Mouse (Mus musculus) hindbrain, embryonic 11.5 days (tissue): ENCODE measurements around the gene Nprl2. TPM values are rescaled to one million over a fixed set of nuclear protein-coding genes. Genes with fewer than 3 reads are reported as not detected.
A peak's percentile ranks its signal among the peaks of the same experiment; 100 is the strongest.

Source experiments
- ATAC-seq: fragments of 200-750 bp; cut with Nextera tagmentation; 2 replicates; pipeline ENCODE4 v1.8.0; 2017; ENCODE audit warnings: mild to moderate bottlenecking, moderate TSS enrichment, moderate library complexity; ENCODE audit not compliant: low FRiP score
- DNase-seq: peaks from one replicate; pipeline ENCODE4 v3.0.0-alpha.2; 2015; ENCODE audit warnings: low spot score
- H3K27ac ChIP-seq: fragments of 300-500 bp; sonication (generic); 2 replicates; pipeline ENCODE4 v1.5.1; 2014; ENCODE audit warnings: mild to moderate bottlenecking, low read depth, low read length
- H3K27me3 ChIP-seq: fragments of 300-500 bp; sonication (generic); 2 replicates; pipeline ENCODE4 v1.6.1; 2014; ENCODE audit warnings: mild to moderate bottlenecking, low read length, moderate library complexity, mixed read lengths; ENCODE audit not compliant: control insufficient read depth, insufficient read depth
- H3K36me3 ChIP-seq: fragments of 300-500 bp; sonication (generic); 2 replicates; pipeline ENCODE4 v1.6.1; 2014; ENCODE audit warnings: mild to moderate bottlenecking, low read length, moderate library complexity, mixed read lengths; ENCODE audit not compliant: control insufficient read depth, insufficient read depth
- H3K4me1 ChIP-seq: fragments of 300-500 bp; sonication (generic); replicated peaks from 2 replicates; pipeline ENCODE4 v1.6.1; 2014; ENCODE audit warnings: low read length, mixed read lengths; ENCODE audit not compliant: control insufficient read depth, insufficient read depth
- H3K4me2 ChIP-seq: fragments of 300-500 bp; sonication (generic); replicated peaks from 2 replicates; pipeline ENCODE4 v1.6.1; 2014; ENCODE audit warnings: mild to moderate bottlenecking, low read depth, low read length
- H3K4me3 ChIP-seq: fragments of 300-500 bp; sonication (generic); 2 replicates; pipeline ENCODE4 v1.5.1; 2014; ENCODE audit warnings: low read depth, low read length
- H3K9ac ChIP-seq: fragments of 300-500 bp; sonication (generic); 2 replicates; pipeline ENCODE4 v1.6.1; 2014; ENCODE audit warnings: low read depth, low read length
- H3K9me3 ChIP-seq: fragments of 300-500 bp; sonication (generic); 2 replicates; pipeline ENCODE4 v1.6.1; 2016; ENCODE audit warnings: low read length; ENCODE audit not compliant: control insufficient read depth
- WGBS: fragments of 180-500 bp; shearing (Covaris S2); extraction: QIAGEN DNeasy Blood & Tissue Kit; methylation state at CpG from one replicate; pipeline ENCODE4 v1.1.7; 2014; 5-methylcytosine and 5-hydroxymethylcytosine counted together
- polyA plus RNA-seq: library from polyadenylated mRNA; unstranded; fragments of >200 nt; fragmentation: Nextera tagmentation; extraction: Ambion mirVana; gene quantifications from 2 replicates; pipeline ENCODE4 v1.2.1, GENCODE M21; 2014

The Nprl2 gene
- polyA plus RNA-seq, 1 experiment from 2014 or later: 46.2 TPM

DNA sequence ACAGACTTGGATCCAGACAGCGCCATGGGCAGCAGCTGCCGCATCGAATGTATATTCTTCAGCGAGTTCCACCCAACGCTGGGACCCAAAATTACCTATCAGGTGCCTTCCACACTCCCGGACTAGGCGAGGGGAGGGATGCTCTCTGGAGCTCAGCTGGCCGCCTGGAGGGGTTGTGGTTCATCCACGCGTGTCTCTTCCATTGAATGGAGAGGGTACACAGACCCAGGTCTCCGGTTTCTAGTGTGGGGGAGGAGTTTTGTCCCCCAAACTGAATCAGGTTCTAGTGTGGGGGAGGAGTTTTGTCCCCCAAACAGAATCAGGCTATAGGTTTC is 293 bp downstream of the Nprl2 start:
- peaks cover 12% of the 10 kb centered on the region for H3K4me1 ChIP-seq
- WGBS: 3% methylated on average over 11 of the region's 11 CpGs
- H3K27me3 ChIP-seq: no peaks in the 10 kb centered on the region
- no peaks in the 10 kb centered on the region for H3K9me3 ChIP-seq
- peak; percentile 56 for ATAC-seq
- peak overlapping the region; percentile 61 for H3K9ac ChIP-seq
- DNase-seq: no peak
- peaks cover 11% of the 10 kb centered on the region; the same call in 1 of the 2 replicates for H3K36me3 ChIP-seq
- H3K27ac ChIP-seq: no peak overlapping the region
- peak overlapping the region; percentile 62 for H3K4me2 ChIP-seq
- H3K4me3 ChIP-seq: peak overlapping the region; percentile 60

DNA sequence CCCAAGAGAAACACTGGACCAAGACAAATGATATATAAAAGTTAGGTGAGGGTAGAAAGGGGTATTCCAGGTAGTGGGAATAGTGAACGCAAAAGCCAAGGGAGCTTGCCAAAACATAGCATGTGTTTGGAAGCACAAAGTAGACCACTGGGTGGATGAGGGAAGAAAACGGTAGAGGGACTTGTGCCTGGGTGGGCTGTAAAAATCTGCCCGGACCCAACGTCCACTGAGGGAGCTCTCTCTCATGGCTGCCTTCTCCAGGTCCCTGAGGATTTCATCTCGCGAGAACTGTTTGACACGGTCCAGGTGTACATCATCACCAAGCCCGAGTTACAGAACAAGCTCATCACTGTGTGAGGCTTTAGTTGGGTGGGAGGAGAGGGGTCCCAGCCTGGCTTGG is 695 bp downstream of the Nprl2 start:
- peak overlapping the region; percentile 60 for H3K4me3 ChIP-seq
- peak overlapping the region; percentile 62 for H3K4me2 ChIP-seq
- H3K9me3 ChIP-seq: no peaks in the 10 kb centered on the region
- ATAC-seq: no peak
- no peak overlapping the region for H3K27ac ChIP-seq
- peaks cover 11% of the 10 kb centered on the region; the same call in 1 of the 2 replicates for H3K36me3 ChIP-seq
- WGBS: 54% methylated on average over 8 of the region's 8 CpGs
- H3K27me3 ChIP-seq: no peaks in the 10 kb centered on the region
- DNase-seq: no peak
- peak overlapping the region; percentile 61; the same call in 1 of the 2 replicates for H3K9ac ChIP-seq
- peaks cover 14% of the 10 kb centered on the region for H3K4me1 ChIP-seq

DNA sequence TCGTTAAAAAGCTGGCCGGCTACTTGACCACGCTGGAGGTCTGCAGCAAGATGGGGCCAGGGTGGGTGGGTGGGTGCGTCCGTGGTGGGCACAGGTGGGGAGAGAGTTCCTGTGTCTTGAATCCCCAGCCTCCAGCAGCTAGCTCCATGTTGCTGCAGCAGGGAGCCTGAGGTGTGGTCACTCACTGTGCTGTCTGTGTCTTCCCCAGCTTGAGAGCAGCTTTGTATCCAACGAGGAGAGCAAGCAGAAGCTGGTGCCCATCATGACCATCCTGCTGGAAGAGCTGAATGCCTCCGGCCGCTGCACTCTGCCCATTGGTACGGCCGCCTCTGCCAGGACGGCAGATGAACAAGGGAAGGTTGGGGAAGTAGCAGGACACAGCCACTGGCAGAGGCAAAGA is 1.3 kb downstream of the Nprl2 start:
- DNase-seq (no peak), ATAC-seq (no peak)
- H3K9ac ChIP-seq: no peak overlapping the region
- H3K36me3 ChIP-seq: peaks cover 10% of the 10 kb centered on the region; the same call in 1 of the 2 replicates
- WGBS: 85% methylated on average over 11 of the region's 11 CpGs
- peaks cover 14% of the 10 kb centered on the region for H3K4me1 ChIP-seq
- H3K27ac ChIP-seq: no peak overlapping the region
- H3K4me3 ChIP-seq: no peak overlapping the region
- no peak overlapping the region for H3K4me2 ChIP-seq
- no peaks in the 10 kb centered on the region for H3K9me3 ChIP-seq
- H3K27me3 ChIP-seq: 0 out of 2 replicates have a peak, but pooled peaks cover 2% of the 10 kb centered on the region

DNA sequence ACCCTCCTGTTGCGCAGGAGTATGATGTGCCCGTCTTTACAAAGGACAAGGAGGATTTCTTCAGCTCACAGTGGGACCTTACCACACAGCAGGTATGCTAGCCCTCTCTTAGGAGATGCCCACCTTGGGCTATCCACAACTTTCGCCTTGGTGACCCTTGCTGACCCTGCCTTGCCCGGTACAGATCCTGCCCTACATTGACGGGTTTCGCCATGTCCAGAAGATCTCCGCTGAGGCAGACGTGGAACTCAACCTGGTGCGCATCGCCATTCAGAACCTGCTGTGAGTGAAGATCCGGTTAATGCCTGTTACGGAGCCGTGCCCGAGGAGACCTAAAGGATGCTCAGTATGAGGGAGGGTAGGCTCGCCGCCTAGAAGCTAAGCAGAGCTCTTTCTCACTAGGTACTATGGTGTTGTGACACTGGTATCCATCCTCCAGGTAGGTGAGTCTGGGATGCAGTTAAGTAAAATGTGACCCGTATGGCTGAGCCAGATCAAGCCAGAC is 2.2 kb downstream of the Nprl2 start:
- H3K4me2 ChIP-seq: no peak overlapping the region
- no peak overlapping the region for H3K9ac ChIP-seq
- H3K4me3 ChIP-seq: no peak overlapping the region
- H3K4me1 ChIP-seq: peaks cover 14% of the 10 kb centered on the region
- DNase-seq: no peak
- H3K27me3 ChIP-seq: peaks cover 6% of the 10 kb centered on the region; the same call in 1 of the 2 replicates
- H3K36me3 ChIP-seq: peaks cover 6% of the 10 kb centered on the region; the same call in 1 of the 2 replicates
- 94% methylated on average over 17 of the region's 17 CpGs for WGBS
- H3K27ac ChIP-seq: no peak overlapping the region
- no peaks in the 10 kb centered on the region for H3K9me3 ChIP-seq
- ATAC-seq: no peak

DNA sequence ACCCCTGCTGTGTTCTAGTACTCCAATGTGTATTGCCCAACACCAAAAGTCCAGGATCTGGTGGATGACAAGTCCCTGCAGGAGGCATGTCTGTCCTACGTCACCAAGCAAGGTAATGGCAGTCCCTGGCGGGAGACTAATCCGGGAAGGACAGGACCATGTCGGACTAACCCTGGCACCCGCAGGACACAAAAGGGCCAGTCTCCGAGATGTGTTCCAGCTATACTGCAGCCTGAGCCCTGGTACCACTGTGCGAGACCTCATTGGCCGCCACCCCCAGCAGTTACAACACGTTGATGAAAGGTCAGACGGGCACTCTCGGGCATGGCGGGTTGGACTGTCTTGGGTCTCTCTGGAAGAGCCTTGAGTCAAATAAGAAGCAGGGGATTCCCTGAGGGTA is 2.7 kb downstream of the Nprl2 start:
- DNase-seq (no peak), ATAC-seq (no peak)
- Histone ChIP-seq H3K27me3 (peaks cover 8% of the 10 kb centered on the region; the same call in 1 of the 2 replicates), H3K27ac (no peak overlapping the region), H3K36me3 (peaks cover 5% of the 10 kb centered on the region; the same call in 1 of the 2 replicates), H3K9me3 (no peaks in the 10 kb centered on the region), H3K9ac (no peak overlapping the region), H3K4me2 (no peak overlapping the region), H3K4me3 (no peak overlapping the region), H3K4me1 (peaks cover 14% of the 10 kb centered on the region)
- 96% methylated on average over 12 of the region's 12 CpGs for WGBS

DNA sequence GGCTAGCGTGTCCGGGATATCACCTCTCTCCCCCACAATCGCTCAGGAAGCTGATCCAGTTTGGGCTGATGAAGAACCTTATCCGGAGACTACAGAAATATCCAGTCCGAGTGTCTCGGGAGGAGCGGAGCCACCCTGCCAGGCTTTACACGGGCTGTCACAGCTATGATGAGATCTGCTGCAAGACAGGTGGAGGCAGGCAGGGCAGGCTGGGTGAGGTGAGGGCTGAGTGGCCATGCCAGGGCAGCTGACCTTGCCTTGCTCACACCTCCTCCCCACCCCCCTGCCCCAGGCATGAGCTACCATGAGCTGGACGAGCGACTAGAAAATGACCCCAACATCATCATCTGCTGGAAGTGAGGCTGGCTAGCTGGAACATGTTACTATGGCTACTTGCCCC is 3.2 kb downstream of the Nprl2 start:
- H3K4me2 ChIP-seq: no peak overlapping the region
- WGBS: 90% methylated on average over 10 of the region's 10 CpGs
- ATAC-seq: no peak
- H3K27ac ChIP-seq: no peak overlapping the region
- peaks cover 8% of the 10 kb centered on the region for H3K27me3 ChIP-seq
- no peak overlapping the region for H3K9ac ChIP-seq
- DNase-seq: no peak
- H3K36me3 ChIP-seq: 0 out of 2 replicates have a peak, but pooled peaks cover 2% of the 10 kb centered on the region
- H3K4me1 ChIP-seq: peaks cover 14% of the 10 kb centered on the region
- no peak overlapping the region for H3K4me3 ChIP-seq
- no peaks in the 10 kb centered on the region for H3K9me3 ChIP-seq

DNA sequence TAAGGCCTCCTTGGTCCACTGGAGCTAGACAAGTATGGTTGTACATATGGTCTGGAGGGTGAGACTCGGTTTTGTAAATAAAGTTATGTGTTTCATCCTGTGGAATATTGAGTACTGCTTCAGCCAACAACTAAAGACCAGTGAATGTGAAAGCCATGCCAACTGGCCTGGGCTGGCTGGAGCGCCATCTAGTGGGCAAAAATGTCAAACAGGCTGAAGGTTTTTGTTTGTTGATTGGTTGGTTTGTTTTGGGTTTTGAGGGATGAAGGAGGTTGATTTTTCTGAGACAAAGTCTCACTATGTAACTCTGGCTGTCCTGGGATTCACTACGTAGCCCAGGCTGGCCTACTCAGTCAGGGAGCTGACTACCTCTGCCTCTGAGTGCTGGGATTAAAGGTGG is 3.6 kb downstream of the Nprl2 start:
- H3K9ac ChIP-seq: no peak overlapping the region
- H3K4me2 ChIP-seq: no peak overlapping the region
- no peak overlapping the region for H3K4me3 ChIP-seq
- no peak overlapping the region for H3K27ac ChIP-seq
- ATAC-seq (no peak), DNase-seq (peak; percentile 88)
- 4% methylated on average over 3 of the region's 3 CpGs for WGBS
- peaks cover 15% of the 10 kb centered on the region for H3K4me1 ChIP-seq
- peaks cover 12% of the 10 kb centered on the region for H3K27me3 ChIP-seq
- 0 out of 2 replicates have a peak, but pooled peaks cover 2% of the 10 kb centered on the region for H3K36me3 ChIP-seq
- no peaks in the 10 kb centered on the region for H3K9me3 ChIP-seq

DNA sequence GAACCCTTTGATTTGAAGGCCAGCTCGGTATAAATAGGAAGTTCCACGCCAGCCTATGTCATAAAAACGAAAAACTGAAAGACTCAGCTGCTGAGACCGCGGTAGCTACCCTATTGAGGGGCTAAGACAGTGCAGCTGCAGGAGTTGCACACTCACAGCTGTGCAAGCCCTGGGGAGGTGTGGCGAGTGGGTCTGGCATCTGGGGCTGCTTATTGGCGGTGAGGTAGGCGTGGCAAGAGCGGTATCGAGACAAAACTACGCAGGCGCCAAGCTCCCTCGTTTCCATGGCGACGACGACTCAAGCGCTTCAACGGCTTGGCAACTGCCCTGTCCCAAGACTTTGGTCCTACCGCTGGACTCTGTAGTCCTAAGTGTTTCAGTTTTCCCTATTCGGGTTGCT is 5.0 kb downstream of the Nprl2 start, which contains the start of gene Zmynd10:
TSS of gene Zmynd10 (plus strand) at position 273 of the 400 bp plus-strand sequence.
- H3K4me3 ChIP-seq: 0 out of 2 replicates have a peak within 1 kb of the TSS, but pooled peaks have one; percentile 13
- peaks cover 25% of the 10 kb centered on the region for H3K27me3 ChIP-seq
- H3K36me3 ChIP-seq: 0 out of 2 replicates have a peak, but pooled peaks cover 2% of the 10 kb centered on the region
- H3K4me2 ChIP-seq: peak within 1 kb of the TSS; percentile 34
- no peak within 1 kb of the TSS for H3K27ac ChIP-seq
- no peaks in the 10 kb centered on the region for H3K9me3 ChIP-seq
- peak; percentile 94 for DNase-seq
- ATAC-seq: peak; percentile 61; the same call in 1 of the 2 replicates
- WGBS: 4% methylated on average over 20 of the region's 20 CpGs
- peaks cover 20% of the 10 kb centered on the region for H3K4me1 ChIP-seq
- peak within 1 kb of the TSS; percentile 16; the same call in 1 of the 2 replicates for H3K9ac ChIP-seq

DNA sequence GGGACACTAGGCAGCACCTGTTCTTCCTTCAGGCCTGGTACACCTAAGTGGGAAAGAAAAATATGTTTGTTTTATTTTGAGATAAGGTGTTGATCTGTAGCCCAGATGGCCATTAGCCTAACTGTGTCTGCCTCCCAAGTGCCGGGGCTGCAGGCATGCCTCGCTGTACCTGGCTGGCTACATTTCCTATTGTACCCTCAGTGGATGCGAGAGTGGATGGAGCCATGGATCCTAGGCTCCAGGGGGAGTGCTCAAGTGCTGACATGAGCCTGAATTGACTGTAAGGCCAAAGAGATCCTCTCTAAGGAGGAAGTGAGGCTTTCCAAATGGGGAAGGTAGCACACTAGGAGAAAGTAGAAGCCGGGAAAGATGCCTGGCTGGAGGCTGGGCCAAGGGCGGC is 5.9 kb downstream of the Nprl2 start:
- DNase-seq (no peak), ATAC-seq (no peak)
- Histone ChIP-seq H3K36me3 (0 out of 2 replicates have a peak, but pooled peaks cover 2% of the 10 kb centered on the region), H3K4me2 (no peak overlapping the region), H3K9ac (no peak overlapping the region), H3K27me3 (peaks cover 33% of the 10 kb centered on the region), H3K4me1 (peaks cover 18% of the 10 kb centered on the region), H3K9me3 (no peaks in the 10 kb centered on the region), H3K27ac (no peak overlapping the region), H3K4me3 (no peak overlapping the region)
- 85% methylated on average over 5 of the region's 5 CpGs for WGBS
